Mouse (Mus musculus): ENCODE data around the gene Sec23a.

DNA sequence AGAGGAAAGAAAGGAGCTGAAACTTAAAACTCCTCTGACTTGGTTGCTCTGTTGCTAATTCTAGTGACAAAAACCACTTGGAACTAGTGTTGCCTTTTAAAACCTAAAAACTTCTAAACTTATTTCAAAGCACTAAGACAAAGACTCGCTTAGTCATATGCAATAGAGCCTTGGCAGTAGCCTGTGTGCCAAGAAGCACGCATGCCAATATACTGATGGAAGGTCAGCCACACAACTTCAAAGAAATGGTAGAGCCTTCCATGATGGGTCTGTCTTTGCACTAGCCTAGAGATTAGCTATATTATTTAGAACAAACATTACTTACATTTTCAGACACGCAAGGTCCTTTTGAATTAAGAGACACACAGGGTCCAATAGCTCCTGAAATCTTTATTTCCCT, 26.1 kb downstream of the Sec23a start:
- TF ChIP-seq POLR2A (IDR thresholded peaks at IDR 0.05; ENCODE audit: extremely low read depth, insufficient read depth, low read length) (no peak), CTCF (IDR thresholded peaks at IDR 0.05; ENCODE audit: extremely low read depth, insufficient read depth, low read length) (no peak)
